Mouse (Mus musculus) left cerebral cortex, adult 2 months (tissue): Measurements from ENCODE around the gene Osbpl6. TPM values are rescaled to one million over a fixed set of nuclear protein-coding genes. Genes with fewer than 3 reads are reported as not detected.
"Not testable (repeated sequence)": the region's sequence is repeated elsewhere in the genome, so short reads cannot be mapped to it uniquely, and the experiment has no call there.

ENCODE experiments used
- DNase-seq, 2 experiments: peaks; one replicate each; pipeline ENCODE4 v3.0.0; 2021 to 2022; ENCODE audit warnings: low spot score in 2 of 2, mixed read lengths in 1 of 2; ENCODE audit errors: extremely low spot score in 1 of 2
- H3K27ac ChIP-seq: fragments of 200-600 bp; 2 replicates; pipeline ENCODE4 v1.8.1; 2022
- H3K4me3 ChIP-seq: fragments of 200-600 bp; 2 replicates; pipeline ENCODE4 v1.8.1; 2022
- CTCF ChIP-seq: fragments of 200-600 bp; IDR thresholded peaks from 2 replicates; pipeline ENCODE4 v1.8.1; 2022; ENCODE audit warnings: antibody characterized with exemption, mild to moderate bottlenecking, moderate library complexity
- intact Hi-C: fragments of 180-260 bp; cut with DNase I; formaldehyde crosslinking; loops from one replicate; pipeline ENCODE4 v1.15.1; 2025
- total RNA-seq, 2 experiments: library from RNA; stranded (reverse); gene quantifications; 2 replicates each; pipeline ENCODE4 v1.2.3; 2021

Gene Osbpl6
- total RNA-seq, 2 experiments from 2014 or later: 53.0 to 62.0 TPM

GRCm38 (mm10) chr2:76592401-76592924 lies 186.2 kb downstream of the Osbpl6 start:
- H3K4me3 ChIP-seq: no peak overlapping the region
- no peak overlapping the region for H3K27ac ChIP-seq
- DNase-seq: no peak
- intact Hi-C loops: loop anchor here (5.0 kb wide), 1 partner anchor 210 kb away; no protein-coding TSS in a partner anchor
- TF ChIP-seq CTCF: no peak

DNA sequence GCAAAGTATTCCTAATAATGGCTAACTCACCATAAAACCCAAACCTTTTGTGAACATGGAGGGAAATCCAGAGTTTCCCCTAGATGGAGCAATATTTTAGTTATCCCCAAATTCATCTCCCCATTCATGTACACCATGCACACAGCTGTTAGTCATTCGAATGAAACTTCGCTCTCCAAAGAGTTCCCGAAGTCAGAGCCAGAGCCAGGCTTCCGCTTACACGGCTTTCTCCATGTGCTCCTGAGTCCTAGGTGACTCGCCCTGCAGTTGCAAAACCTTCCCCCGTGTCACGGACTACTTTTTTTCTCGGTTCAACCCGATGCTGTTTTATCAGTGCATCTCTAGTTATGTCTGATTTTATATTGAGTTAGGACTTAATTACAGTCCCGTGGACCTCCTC lies 191.2 kb downstream of the Osbpl6 start:
- Histone ChIP-seq H3K27ac (no peak overlapping the region), H3K4me3 (no peak overlapping the region)
- no peak for DNase-seq
- intact Hi-C loops: no loop called here
- TF ChIP-seq CTCF: no peak

DNA sequence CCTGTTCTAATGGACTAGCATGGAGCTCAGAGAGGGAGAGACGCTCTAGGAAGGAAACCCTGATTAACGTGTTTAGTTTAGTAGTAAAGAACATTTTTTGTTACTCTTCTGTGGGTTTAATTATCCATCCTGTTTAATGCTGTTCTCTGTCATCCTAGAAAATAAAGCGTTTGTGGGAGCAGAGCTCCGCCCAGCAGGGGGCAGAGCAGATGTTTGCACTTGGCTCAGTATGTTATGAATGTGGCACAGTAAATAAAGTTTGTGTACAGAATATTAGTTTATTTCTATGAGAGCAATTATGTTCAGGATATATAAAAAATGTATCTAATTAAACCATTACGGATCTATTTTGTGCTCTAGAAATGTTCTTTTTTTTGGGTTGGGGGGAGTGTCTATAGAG lies 192.9 kb downstream of the Osbpl6 start:
- peak; percentile 57 for TF ChIP-seq CTCF
- intact Hi-C loops: no loop called here
- Histone ChIP-seq H3K27ac (no peak overlapping the region), H3K4me3 (no peak overlapping the region)
- no peak for DNase-seq

- no peak for DNase-seq
- TF ChIP-seq CTCF: no peak
- no peak overlapping the region for H3K4me3 ChIP-seq
- intact Hi-C loops: no loop called here
- H3K27ac ChIP-seq: no peak overlapping the region
Measured at GRCm38 (mm10) chr2:76602256-76602655, 195.9 kb downstream of the Osbpl6 start.

DNA sequence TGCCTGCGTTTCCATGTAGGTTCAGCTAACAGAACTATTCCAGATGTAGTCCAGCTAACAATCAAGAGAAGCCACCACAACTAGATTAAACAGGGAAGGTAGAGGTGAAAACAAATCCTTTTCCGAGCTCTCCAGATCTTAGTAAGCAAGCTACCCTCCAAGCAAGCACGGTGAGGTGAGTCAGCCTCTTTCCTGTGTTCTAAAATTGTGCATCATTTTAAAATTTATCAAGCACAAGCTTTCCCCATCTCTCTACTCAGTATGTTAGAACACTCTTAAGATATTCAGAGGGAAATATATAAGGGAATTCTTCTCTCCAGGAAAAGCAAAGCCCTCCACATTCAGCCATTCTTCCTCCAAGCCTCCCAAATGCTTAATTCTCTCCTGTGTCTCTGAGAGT lies 200.4 kb downstream of the Osbpl6 start:
- intact Hi-C loops: no loop called here
- no peak for TF ChIP-seq CTCF
- H3K4me3 ChIP-seq: no peak overlapping the region
- no peak overlapping the region for H3K27ac ChIP-seq
- no peak for DNase-seq

- intact Hi-C loops: loop anchor here (10.0 kb wide), 1 partner anchor 356 kb away; no protein-coding TSS in a partner anchor
- H3K27ac ChIP-seq: no peak overlapping the region
- no peak for TF ChIP-seq CTCF
- H3K4me3 ChIP-seq: no peak overlapping the region
- DNase-seq: no peak
Measured at GRCm38 (mm10) chr2:76610326-76611104, 204.2 kb downstream of the Osbpl6 start.

DNA sequence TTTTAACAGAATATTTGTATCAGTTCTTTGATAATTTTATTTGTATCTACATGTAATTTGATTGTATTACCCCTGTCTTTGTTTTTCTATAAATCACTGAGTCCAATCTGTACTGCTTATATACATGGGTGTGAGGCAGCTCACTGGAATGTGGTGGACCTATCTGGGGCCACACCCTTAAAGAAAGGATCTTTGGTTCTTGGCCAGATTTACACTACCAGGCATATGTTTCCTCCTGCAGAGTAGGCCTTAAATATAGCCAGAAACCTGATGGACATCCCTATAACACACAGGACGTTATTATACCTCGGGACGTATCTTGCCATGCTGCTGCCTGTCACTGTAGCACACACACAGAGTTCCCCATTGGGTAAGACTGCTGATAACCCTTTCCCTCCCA lies 205.7 kb downstream of the Osbpl6 start:
- TF ChIP-seq CTCF: no peak
- DNase-seq: no peak
- Histone ChIP-seq H3K4me3 (no peak overlapping the region), H3K27ac (no peak overlapping the region)
- intact Hi-C loops: loop anchor here (10.0 kb wide), 1 partner anchor 357 kb away; no protein-coding TSS in a partner anchor

- intact Hi-C loops: loop anchor here (1.0 to 10.0 kb wide), 2 partner anchors 251 to 363 kb away; no protein-coding TSS in a partner anchor
- H3K4me3 ChIP-seq: no peak overlapping the region
- peak; percentile 86 for TF ChIP-seq CTCF
- peak; percentile 28 to 34 for DNase-seq
- no peak overlapping the region for H3K27ac ChIP-seq
Measured at GRCm38 (mm10) chr2:76618078-76618477, 211.8 kb downstream of the Osbpl6 start.

DNA sequence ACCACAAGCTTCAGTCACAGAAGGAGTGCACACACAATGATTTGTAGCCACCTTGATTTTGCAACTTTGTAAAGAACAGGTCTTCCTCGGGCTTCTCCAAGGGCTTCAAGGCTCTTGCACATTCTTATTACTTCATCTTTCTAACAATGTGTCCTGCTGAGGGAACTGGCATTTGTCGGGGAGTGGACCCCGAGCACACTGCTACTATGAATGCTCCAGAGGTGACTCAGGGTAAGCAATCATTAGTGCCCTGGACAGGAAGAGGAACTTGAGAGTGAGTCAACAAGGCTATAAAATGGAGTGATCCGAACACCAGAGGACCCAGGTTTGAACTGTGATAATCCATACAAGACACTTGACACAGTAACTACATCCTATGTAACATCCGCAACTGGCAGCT lies 213.9 kb downstream of the Osbpl6 start:
- Histone ChIP-seq H3K4me3 (no peak overlapping the region), H3K27ac (no peak overlapping the region)
- no peak for TF ChIP-seq CTCF
- intact Hi-C loops: no loop called here
- DNase-seq: no peak

DNA sequence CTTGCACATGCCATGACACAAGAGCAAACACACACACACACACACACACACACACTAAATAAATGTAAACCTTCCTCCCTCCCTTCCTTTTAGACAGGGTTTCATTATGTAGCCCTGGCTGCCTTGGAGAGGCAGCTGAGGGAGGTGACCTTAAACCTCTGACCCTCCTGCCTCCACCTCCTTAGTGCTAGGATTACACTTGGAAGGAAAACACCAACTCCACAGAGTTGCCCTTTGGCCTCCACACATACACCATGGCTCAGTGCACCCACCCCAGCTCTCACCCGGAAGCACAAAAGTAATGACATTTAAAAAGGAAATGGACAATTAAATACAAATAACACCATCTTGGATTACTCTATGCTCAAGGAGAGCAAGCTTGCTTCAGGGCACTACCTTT lies 215.4 kb downstream of the Osbpl6 start:
- H3K4me3 ChIP-seq: no peak overlapping the region
- no peak overlapping the region for H3K27ac ChIP-seq
- DNase-seq: no peak
- no peak for TF ChIP-seq CTCF
- intact Hi-C loops: no loop called here

GRCm38 (mm10) chr2:76622316-76622715 lies 216.0 kb downstream of the Osbpl6 start:
- intact Hi-C loops, DNase-seq, H3K27ac ChIP-seq, H3K4me3 ChIP-seq: not testable (repeated sequence)

GRCm38 (mm10) chr2:76630293-76630692 lies 224.0 kb downstream of the Osbpl6 start:
- intact Hi-C loops: no loop called here
- TF ChIP-seq CTCF: no peak
- Histone ChIP-seq H3K4me3 (no peak overlapping the region), H3K27ac (no peak overlapping the region)
- DNase-seq: no peak

DNA sequence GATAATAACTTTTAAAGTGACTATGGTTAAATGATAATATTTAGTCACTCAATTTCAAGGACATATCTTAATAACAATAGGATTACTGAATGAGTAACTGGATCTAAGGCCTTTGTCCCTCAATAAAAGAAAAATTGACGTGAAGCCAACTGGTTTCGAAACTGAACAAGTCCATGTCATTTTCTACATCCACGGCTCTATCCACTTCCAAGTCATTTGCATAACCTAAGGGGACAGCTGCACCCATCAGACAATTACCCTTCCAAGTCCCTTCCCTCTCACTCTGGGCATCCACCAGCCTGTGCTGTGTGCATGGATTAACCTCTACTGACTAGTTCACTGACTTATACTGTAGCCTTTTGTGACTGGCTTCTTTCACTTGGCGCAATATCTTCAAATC lies 225.3 kb downstream of the Osbpl6 start:
- intact Hi-C loops: no loop called here
- TF ChIP-seq CTCF: no peak
- H3K27ac ChIP-seq: no peak overlapping the region
- H3K4me3 ChIP-seq: no peak overlapping the region
- no peak for DNase-seq
